Mouse (Mus musculus): ENCODE results near the gene Gpr37l1. TPM values are rescaled to one million over a fixed set of nuclear protein-coding genes. Genes with fewer than 3 reads are reported as not detected.

Gene Gpr37l1
- polyA plus RNA-seq, 1 experiment from 2014 or later = not detected

DNA sequence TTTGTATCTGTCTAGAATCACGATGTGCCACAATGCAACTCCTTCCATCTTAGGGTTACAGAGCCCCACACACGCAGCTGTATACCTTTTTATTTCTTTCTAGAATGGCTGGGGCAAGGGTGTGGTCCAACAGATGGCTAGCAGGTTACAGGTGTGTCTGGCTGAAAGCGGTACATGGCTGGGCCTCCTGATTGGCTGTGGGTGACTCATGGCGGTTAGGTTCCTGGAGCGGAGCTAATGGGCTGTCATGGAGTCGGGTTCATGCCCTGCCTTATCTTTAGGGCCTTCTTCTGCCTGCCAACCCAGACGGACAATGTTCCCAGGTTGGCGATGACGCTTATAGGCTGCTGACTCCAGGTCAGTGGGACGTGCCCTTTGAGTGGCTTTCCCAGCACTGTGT lies 13.3 kb upstream of the Gpr37l1 start:
- Histone ChIP-seq H3K9ac (no peak overlapping the region), H3K27ac (replicated peaks) (no peak overlapping the region), H3K36me3 (no peaks in the 10 kb centered on the region), H3K4me3 (no peak overlapping the region), H3K9me3 (no peaks in the 10 kb centered on the region), H3K27me3 (replicated peaks) (peaks cover 68% of the 10 kb centered on the region), H3K4me2 (no peak overlapping the region), H3K4me1 (peaks cover 37% of the 10 kb centered on the region)
- ATAC-seq (ENCODE audit: extremely low read depth, insufficient number of reproducible peaks, low FRiP score, low TSS enrichment) = no peak
- WGBS = 62% methylated on average over 10 of the region's 10 CpGs

- H3K4me3 ChIP-seq = no peak overlapping the region
- H3K27me3 ChIP-seq (replicated peaks) = peaks cover 68% of the 10 kb centered on the region
- H3K9ac ChIP-seq = no peak overlapping the region
- no peak overlapping the region for H3K27ac ChIP-seq (replicated peaks)
- ATAC-seq (ENCODE audit: extremely low read depth, insufficient number of reproducible peaks, low FRiP score, low TSS enrichment) = no peak
- no peaks in the 10 kb centered on the region for H3K9me3 ChIP-seq
- H3K4me1 ChIP-seq = peaks cover 31% of the 10 kb centered on the region
- no peak overlapping the region for H3K4me2 ChIP-seq
- H3K36me3 ChIP-seq = no peaks in the 10 kb centered on the region
- WGBS = 80% methylated on average over 7 of the region's 7 CpGs
Observed at GRCm38 (mm10) chr1:135178863-135179262, 11.4 kb upstream of the Gpr37l1 start.

GRCm38 (mm10) chr1:135177724-135178123 lies 10.2 kb upstream of the Gpr37l1 start:
- no peak overlapping the region for H3K4me3 ChIP-seq
- no peak overlapping the region for H3K9ac ChIP-seq
- no peak overlapping the region for H3K27ac ChIP-seq (replicated peaks)
- no peak for ATAC-seq (ENCODE audit: extremely low read depth, insufficient number of reproducible peaks, low FRiP score, low TSS enrichment)
- peaks cover 72% of the 10 kb centered on the region for H3K27me3 ChIP-seq (replicated peaks)
- no peaks in the 10 kb centered on the region for H3K9me3 ChIP-seq
- peaks cover 20% of the 10 kb centered on the region for H3K4me1 ChIP-seq
- H3K36me3 ChIP-seq = no peaks in the 10 kb centered on the region
- no peak overlapping the region for H3K4me2 ChIP-seq
- WGBS = 96% methylated on average over 3 of the region's 3 CpGs

DNA sequence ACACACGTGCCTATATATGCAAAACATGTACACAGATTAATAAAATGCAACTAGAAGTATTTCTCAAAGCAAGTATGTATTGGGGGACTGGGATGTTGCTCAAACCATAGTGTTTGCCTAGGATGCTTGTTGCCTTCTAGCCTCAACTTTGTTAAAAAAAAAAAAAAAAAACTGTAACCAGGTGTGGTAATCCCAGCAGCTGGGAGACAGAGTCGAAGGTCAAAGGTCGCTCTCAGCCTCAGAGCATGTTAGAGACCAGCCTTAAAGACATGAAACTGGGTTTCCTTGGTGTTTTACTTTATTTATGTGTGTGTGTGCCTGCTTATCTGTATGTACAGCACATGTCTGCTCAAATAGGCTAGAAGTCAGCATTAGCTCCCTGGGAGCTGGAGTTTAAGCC lies 7.7 kb upstream of the Gpr37l1 start:
- Histone ChIP-seq H3K9me3 (no peaks in the 10 kb centered on the region), H3K36me3 (no peaks in the 10 kb centered on the region), H3K27ac (replicated peaks) (no peak overlapping the region), H3K27me3 (replicated peaks) (peaks cover 65% of the 10 kb centered on the region), H3K4me1 (peaks cover 4% of the 10 kb centered on the region), H3K4me3 (no peak overlapping the region), H3K4me2 (no peak overlapping the region), H3K9ac (no peak overlapping the region)
- ATAC-seq (ENCODE audit: extremely low read depth, insufficient number of reproducible peaks, low FRiP score, low TSS enrichment) = no peak
- WGBS = 67% methylated on average over 3 of the region's 3 CpGs

DNA sequence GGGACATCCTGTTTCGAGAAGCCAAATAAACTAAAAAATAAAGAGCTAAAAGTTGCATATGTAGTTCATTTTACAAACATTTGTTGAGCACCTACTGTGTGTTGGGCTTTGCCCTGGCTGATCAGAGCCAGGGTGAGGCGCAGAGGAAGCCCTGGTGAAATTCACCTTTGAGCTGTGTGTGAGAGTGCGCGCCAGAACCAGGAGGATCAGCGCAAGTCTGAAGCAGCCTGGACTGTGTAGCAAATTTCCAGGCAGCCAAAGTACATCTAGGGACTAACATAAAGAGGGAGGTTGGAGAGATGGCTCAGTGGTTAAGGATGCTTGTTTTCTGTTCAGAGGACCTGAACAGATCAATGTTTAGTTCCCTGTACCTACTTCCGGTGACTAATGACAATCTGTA lies 5.8 kb upstream of the Gpr37l1 start:
- WGBS = 90% methylated on average over 6 of the region's 6 CpGs
- H3K9me3 ChIP-seq = no peaks in the 10 kb centered on the region
- H3K27ac ChIP-seq (replicated peaks) = no peak overlapping the region
- no peak overlapping the region for H3K4me3 ChIP-seq
- no peak overlapping the region for H3K4me2 ChIP-seq
- peaks cover 12% of the 10 kb centered on the region for H3K4me1 ChIP-seq
- H3K27me3 ChIP-seq (replicated peaks) = peaks cover 65% of the 10 kb centered on the region
- no peak overlapping the region for H3K9ac ChIP-seq
- H3K36me3 ChIP-seq = no peaks in the 10 kb centered on the region
- no peak for ATAC-seq (ENCODE audit: extremely low read depth, insufficient number of reproducible peaks, low FRiP score, low TSS enrichment)

DNA sequence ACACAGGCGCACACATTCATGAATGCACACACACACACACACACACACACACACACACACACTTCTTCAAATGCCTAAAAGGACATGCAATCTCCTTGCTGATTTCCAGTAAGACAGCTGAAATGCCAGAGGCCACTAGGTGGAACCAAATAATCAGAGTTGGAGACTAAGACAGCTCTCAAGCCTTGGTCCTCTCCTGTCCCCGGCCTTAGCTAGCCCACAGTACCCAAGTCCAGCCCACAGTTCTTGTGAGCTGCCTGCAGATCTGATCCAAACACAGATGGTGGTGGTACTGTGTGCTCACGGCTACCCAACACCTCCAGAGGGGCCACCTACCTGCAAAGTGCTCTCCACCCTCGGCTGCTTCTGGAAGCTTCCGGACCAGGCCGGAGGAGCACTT lies 4.5 kb upstream of the Gpr37l1 start:
- H3K4me2 ChIP-seq = no peak overlapping the region
- 0 out of 2 replicates have a peak overlapping the region, but pooled peaks have one; percentile 24 for H3K9ac ChIP-seq
- 49% methylated on average over 6 of the region's 6 CpGs for WGBS
- no peak overlapping the region for H3K4me3 ChIP-seq
- H3K36me3 ChIP-seq = no peaks in the 10 kb centered on the region
- H3K27ac ChIP-seq (replicated peaks) = no peak overlapping the region
- peaks cover 12% of the 10 kb centered on the region for H3K4me1 ChIP-seq
- H3K9me3 ChIP-seq = no peaks in the 10 kb centered on the region
- ATAC-seq (ENCODE audit: extremely low read depth, insufficient number of reproducible peaks, low FRiP score, low TSS enrichment) = no peak
- peaks cover 68% of the 10 kb centered on the region for H3K27me3 ChIP-seq (replicated peaks)

DNA sequence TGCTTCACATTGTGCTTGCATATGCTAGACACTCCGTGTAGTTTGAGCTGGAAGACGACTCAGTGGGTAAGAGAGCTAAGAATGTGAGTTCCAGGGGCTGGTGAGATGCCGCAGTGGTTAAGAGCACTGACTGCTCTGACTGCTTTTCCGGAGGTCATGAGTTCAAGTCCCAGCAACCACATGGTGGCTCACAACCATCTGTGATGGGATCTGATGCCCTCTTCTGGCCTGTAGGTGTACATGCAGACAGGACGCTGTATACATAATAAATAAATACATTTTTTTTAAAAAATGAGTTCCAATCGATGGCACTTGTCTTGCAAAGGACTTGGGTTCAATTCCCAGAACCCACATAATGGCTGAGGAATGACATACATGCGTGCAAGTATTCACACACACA lies 3.7 kb upstream of the Gpr37l1 start:
- Histone ChIP-seq H3K4me1 (peaks cover 12% of the 10 kb centered on the region), H3K4me3 (no peak overlapping the region), H3K36me3 (no peaks in the 10 kb centered on the region), H3K27me3 (replicated peaks) (peaks cover 76% of the 10 kb centered on the region), H3K27ac (replicated peaks) (no peak overlapping the region), H3K9me3 (no peaks in the 10 kb centered on the region), H3K4me2 (no peak overlapping the region), H3K9ac (no peak overlapping the region)
- 78% methylated on average over 7 of the region's 7 CpGs for WGBS
- ATAC-seq (ENCODE audit: extremely low read depth, insufficient number of reproducible peaks, low FRiP score, low TSS enrichment) = no peak

DNA sequence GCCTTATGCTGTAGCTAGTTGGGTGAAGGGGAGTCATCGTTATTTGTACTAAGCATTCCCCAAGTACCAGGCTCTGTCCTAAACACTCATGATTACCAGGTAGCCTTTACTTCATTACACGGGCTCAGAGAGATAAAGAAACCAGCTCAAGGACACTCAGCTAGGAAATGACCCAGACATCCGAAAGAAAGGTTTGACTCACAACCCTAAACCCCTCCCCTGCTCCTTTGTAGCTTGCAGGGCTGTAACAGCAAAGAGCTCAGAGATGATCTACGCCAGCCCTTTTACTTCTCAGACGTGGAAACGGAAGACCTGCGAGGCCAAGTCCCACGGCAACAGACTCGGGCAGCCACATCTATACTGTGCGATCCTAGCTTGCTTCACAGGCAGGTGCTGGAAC lies 2.8 kb upstream of the Gpr37l1 start:
- Histone ChIP-seq H3K4me1 (peaks cover 12% of the 10 kb centered on the region), H3K4me2 (peak overlapping the region; percentile 43), H3K4me3 (no peak overlapping the region), H3K27me3 (replicated peaks) (peaks cover 78% of the 10 kb centered on the region), H3K9ac (0 out of 2 replicates have a peak overlapping the region, but pooled peaks have one; percentile 20), H3K9me3 (no peaks in the 10 kb centered on the region), H3K27ac (replicated peaks) (peak overlapping the region; percentile 44), H3K36me3 (no peaks in the 10 kb centered on the region)
- ATAC-seq (ENCODE audit: extremely low read depth, insufficient number of reproducible peaks, low FRiP score, low TSS enrichment) = no peak
- WGBS = 59% methylated on average over 10 of the region's 10 CpGs

DNA sequence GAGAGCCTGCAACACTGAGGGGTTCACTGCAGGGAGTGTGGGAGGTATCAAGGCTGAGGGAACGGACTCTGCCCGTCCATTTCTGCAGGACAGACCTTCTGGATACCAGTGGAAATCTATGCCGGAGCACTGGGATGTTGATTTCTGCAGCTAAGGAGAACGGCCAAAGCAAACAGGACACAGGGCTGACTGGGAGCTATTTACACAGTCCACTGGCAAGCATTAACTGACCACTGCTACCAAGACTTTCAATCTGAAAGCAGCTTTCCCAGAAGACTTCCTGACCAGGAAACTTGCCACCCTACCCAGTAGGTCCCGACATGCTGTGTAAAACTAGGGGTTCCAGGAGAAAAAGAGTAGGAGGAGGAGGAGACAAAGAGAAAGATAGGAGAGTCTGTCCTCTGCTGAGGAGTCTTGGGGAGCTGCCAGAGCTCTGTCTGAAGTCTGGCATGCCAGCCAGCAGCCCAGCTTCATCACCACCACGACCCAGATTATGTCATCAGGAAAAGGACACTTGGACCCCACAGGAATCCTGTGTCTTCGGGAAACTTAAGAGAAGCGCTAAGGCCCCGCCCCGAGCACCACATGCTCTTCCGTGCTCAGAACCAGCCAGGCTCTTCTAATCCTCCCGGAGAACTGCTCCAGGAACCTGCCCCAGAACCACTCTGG lies 2.2 kb upstream of the Gpr37l1 start:
- Histone ChIP-seq H3K36me3 (no peaks in the 10 kb centered on the region), H3K4me2 (peak overlapping the region; percentile 43), H3K9ac (peak overlapping the region; percentile 20; the same call in 1 of the 2 replicates), H3K4me1 (peaks cover 12% of the 10 kb centered on the region), H3K4me3 (no peak overlapping the region), H3K27me3 (replicated peaks) (peaks cover 80% of the 10 kb centered on the region), H3K27ac (replicated peaks) (peak overlapping the region; percentile 44), H3K9me3 (no peaks in the 10 kb centered on the region)
- WGBS = 31% methylated on average over 12 of the region's 12 CpGs
- no peak for ATAC-seq (ENCODE audit: extremely low read depth, insufficient number of reproducible peaks, low FRiP score, low TSS enrichment)

DNA sequence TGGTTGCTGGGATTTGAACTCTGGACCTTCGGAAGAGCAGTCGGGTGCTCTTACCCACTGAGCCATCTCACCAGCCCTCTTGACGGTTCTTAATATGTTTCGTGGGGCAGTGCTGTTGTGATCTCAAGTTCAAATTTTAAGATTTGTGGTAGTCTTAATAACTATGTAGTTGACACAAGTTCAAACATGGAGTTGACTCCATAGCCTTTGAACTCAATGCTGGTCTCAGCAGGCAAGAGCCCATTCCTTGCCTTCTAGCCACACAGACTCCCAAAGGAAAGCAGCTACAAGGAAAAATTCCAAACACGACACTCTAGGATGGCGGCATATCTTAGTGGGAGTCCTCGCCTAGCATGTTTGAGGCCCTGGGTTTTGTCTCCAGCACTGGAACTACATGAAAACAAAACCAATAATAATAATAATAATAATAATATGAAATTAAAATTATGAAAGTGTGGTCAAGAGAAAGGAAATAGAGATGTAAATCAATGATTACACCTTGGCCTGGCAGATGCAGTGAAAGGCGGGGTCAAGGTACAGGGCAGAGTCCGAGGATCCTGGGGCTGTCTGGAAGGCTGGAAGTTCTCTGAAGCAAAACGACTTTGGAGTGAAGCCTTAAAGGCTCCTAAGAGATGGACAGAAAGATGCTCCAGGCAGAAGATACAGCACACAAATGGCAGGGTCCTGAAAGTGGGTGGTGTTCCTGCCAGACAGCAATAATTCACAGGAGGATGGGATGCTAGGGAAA lies 1.1 kb upstream of the Gpr37l1 start:
- Histone ChIP-seq H3K27me3 (replicated peaks) (peaks cover 84% of the 10 kb centered on the region), H3K9me3 (no peaks in the 10 kb centered on the region), H3K4me1 (peaks cover 12% of the 10 kb centered on the region), H3K36me3 (no peaks in the 10 kb centered on the region), H3K9ac (no peak overlapping the region), H3K4me3 (no peak overlapping the region), H3K4me2 (no peak overlapping the region), H3K27ac (replicated peaks) (no peak overlapping the region)
- 84% methylated on average over 10 of the region's 10 CpGs for WGBS
- ATAC-seq (ENCODE audit: extremely low read depth, insufficient number of reproducible peaks, low FRiP score, low TSS enrichment) = no peak

GRCm38 (mm10) chr1:135162720-135163119 lies 4.8 kb downstream of the Gpr37l1 start:
- Histone ChIP-seq H3K36me3 (no peaks in the 10 kb centered on the region), H3K27me3 (replicated peaks) (peaks cover 95% of the 10 kb centered on the region)
- WGBS = 68% methylated on average over 6 of the region's 6 CpGs

More at GRCm38 (mm10) chr1:135162720-135163119, 4.8 kb downstream of the Gpr37l1 start:
- Histone ChIP-seq H3K4me2 (no peak overlapping the region), H3K27ac (replicated peaks) (no peak overlapping the region), H3K4me3 (no peak overlapping the region), H3K9ac (no peak overlapping the region), H3K4me1 (peaks cover 5% of the 10 kb centered on the region; the same call in 1 of the 2 replicates), H3K9me3 (no peaks in the 10 kb centered on the region)
- no peak for ATAC-seq (ENCODE audit: extremely low read depth, insufficient number of reproducible peaks, low FRiP score, low TSS enrichment)
